Mouse (Mus musculus): ENCODE results near the gene Tekt3. TPM values are rescaled to one million over a fixed set of nuclear protein-coding genes. Genes with fewer than 3 reads are reported as not detected.

Gene Tekt3
- polyA plus RNA-seq (2014; fragmentation: Illumina TruSeq; extraction: RNeasy Lipid Tissue Mini Kit (QIAGEN cat#74804); ENCODE audit: low read depth, low replicate concordance): 142 TPM

GRCm38 (mm10) chr11:63061446-63061845 is at the start of gene Tekt3:
TSS of gene Tekt3 (plus strand) at chr11:63061654.

DNA sequence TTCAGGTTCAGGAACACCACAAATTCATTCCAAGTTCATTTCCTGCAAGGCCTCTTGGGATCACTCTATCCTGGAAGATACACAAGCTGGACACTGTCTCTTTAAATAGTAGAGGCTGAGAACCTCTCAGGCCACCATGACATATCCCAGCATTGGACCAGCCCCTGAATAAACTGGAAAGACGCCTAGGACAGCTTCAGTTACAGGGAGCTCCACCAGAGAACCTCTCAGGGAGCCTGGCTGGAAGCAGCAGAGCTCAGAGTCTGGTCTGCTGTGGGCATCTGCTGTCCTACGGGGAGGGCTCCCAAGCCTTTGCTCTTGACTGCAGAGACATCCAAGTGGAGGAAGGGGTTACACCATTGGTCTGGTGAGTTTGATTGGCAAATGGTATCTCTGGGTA is 67.3 kb downstream of the Tekt3 start, which contains the start of gene Pmp22:
Gene Pmp22, plus strand, starts transcription at position 199 of the 400 bp plus-strand sequence.

Other genes starting within 250 kb of the Tekt3 start
- 0.08 TPM for gene Trim16, start 241.4 kb upstream of the Tekt3 start, polyA plus RNA-seq (2014; fragmentation: Illumina TruSeq; extraction: RNeasy Lipid Tissue Mini Kit (QIAGEN cat#74804); ENCODE audit: low read depth, low replicate concordance)
- gene Fbxw10, start 214.6 kb upstream of the Tekt3 start, polyA plus RNA-seq (2014; fragmentation: Illumina TruSeq; extraction: RNeasy Lipid Tissue Mini Kit (QIAGEN cat#74804); ENCODE audit: low read depth, low replicate concordance): 212 TPM
- 43.3 TPM for gene Tvp23b, start 182.2 kb upstream of the Tekt3 start, polyA plus RNA-seq (2014; fragmentation: Illumina TruSeq; extraction: RNeasy Lipid Tissue Mini Kit (QIAGEN cat#74804); ENCODE audit: low read depth, low replicate concordance)
- 343 TPM for gene Cdrt4, start 110.5 kb upstream of the Tekt3 start, polyA plus RNA-seq (2014; fragmentation: Illumina TruSeq; extraction: RNeasy Lipid Tissue Mini Kit (QIAGEN cat#74804); ENCODE audit: low read depth, low replicate concordance)
- gene Pmp22, start 67.3 kb downstream of the Tekt3 start, polyA plus RNA-seq (2014; fragmentation: Illumina TruSeq; extraction: RNeasy Lipid Tissue Mini Kit (QIAGEN cat#74804); ENCODE audit: low read depth, low replicate concordance): 9.7 TPM